Mouse (Mus musculus): ENCODE data around the gene Nalcn. TPM values are rescaled to one million over a fixed set of nuclear protein-coding genes. Genes with fewer than 3 reads are reported as not detected.

The Nalcn gene
- polyA plus RNA-seq, 1 experiment from 2014 or later: 1.6 TPM

GRCm38 (mm10) chr14:123488575-123489207, 138.3 kb downstream of the Nalcn start:
- H3K9ac ChIP-seq: no peak overlapping the region
- H3K36me3 ChIP-seq: no peaks in the 10 kb centered on the region
- no peak for ATAC-seq (ENCODE audit: insufficient number of reproducible peaks, insufficient read depth, low FRiP score, low TSS enrichment)
- no peaks in the 10 kb centered on the region for H3K9me3 ChIP-seq
- no peak overlapping the region for H3K27ac ChIP-seq
- WGBS: 53% methylated on average over 1 of the region's 1 CpGs
- no peaks in the 10 kb centered on the region for H3K27me3 ChIP-seq
- no peaks in the 10 kb centered on the region for H3K4me1 ChIP-seq
- H3K4me3 ChIP-seq: no peak overlapping the region
- no peak overlapping the region for H3K4me2 ChIP-seq (replicated peaks)

GRCm38 (mm10) chr14:123462026-123462425, 164.9 kb downstream of the Nalcn start:
- H3K27me3 ChIP-seq: no peaks in the 10 kb centered on the region
- no peaks in the 10 kb centered on the region for H3K36me3 ChIP-seq
- no peak overlapping the region for H3K27ac ChIP-seq
- H3K9me3 ChIP-seq: no peaks in the 10 kb centered on the region
- no peak overlapping the region for H3K4me2 ChIP-seq (replicated peaks)
- ATAC-seq (ENCODE audit: insufficient number of reproducible peaks, insufficient read depth, low FRiP score, low TSS enrichment): no peak
- no peaks in the 10 kb centered on the region for H3K4me1 ChIP-seq
- WGBS: 90% methylated on average over 1 of the region's 1 CpGs
- H3K9ac ChIP-seq: no peak overlapping the region
- no peak overlapping the region for H3K4me3 ChIP-seq

GRCm38 (mm10) chr14:123446031-123446430, 180.9 kb downstream of the Nalcn start:
- H3K4me1 ChIP-seq: no peaks in the 10 kb centered on the region
- ATAC-seq (ENCODE audit: insufficient number of reproducible peaks, insufficient read depth, low FRiP score, low TSS enrichment): no peak
- H3K27ac ChIP-seq: no peak overlapping the region
- no peak overlapping the region for H3K9ac ChIP-seq
- H3K4me2 ChIP-seq (replicated peaks): no peak overlapping the region
- 80% methylated on average over 1 of the region's 1 CpGs for WGBS
- H3K27me3 ChIP-seq: no peaks in the 10 kb centered on the region
- H3K36me3 ChIP-seq: no peaks in the 10 kb centered on the region
- no peak overlapping the region for H3K4me3 ChIP-seq
- H3K9me3 ChIP-seq: no peaks in the 10 kb centered on the region

GRCm38 (mm10) chr14:123435542-123435941, 191.4 kb downstream of the Nalcn start:
- no peak overlapping the region for H3K4me3 ChIP-seq
- no peaks in the 10 kb centered on the region for H3K4me1 ChIP-seq
- H3K36me3 ChIP-seq: no peaks in the 10 kb centered on the region
- no peaks in the 10 kb centered on the region for H3K27me3 ChIP-seq
- no peak for ATAC-seq (ENCODE audit: insufficient number of reproducible peaks, insufficient read depth, low FRiP score, low TSS enrichment)
- no peaks in the 10 kb centered on the region for H3K9me3 ChIP-seq
- no peak overlapping the region for H3K27ac ChIP-seq
- WGBS: 91% methylated on average over 3 of the region's 3 CpGs
- H3K4me2 ChIP-seq (replicated peaks): no peak overlapping the region
- H3K9ac ChIP-seq: no peak overlapping the region

- Histone ChIP-seq H3K4me1 (no peaks in the 10 kb centered on the region), H3K4me3 (no peak overlapping the region), H3K9ac (no peak overlapping the region), H3K36me3 (no peaks in the 10 kb centered on the region), H3K9me3 (no peaks in the 10 kb centered on the region), H3K27ac (no peak overlapping the region), H3K4me2 (replicated peaks) (no peak overlapping the region), H3K27me3 (no peaks in the 10 kb centered on the region)
- no peak for ATAC-seq (ENCODE audit: insufficient number of reproducible peaks, insufficient read depth, low FRiP score, low TSS enrichment)
- 78% methylated on average over 7 of the region's 7 CpGs for WGBS
Measured at GRCm38 (mm10) chr14:123376167-123376855, 250.6 kb downstream of the Nalcn start.

GRCm38 (mm10) chr14:123371522-123371921, 255.4 kb downstream of the Nalcn start:
- no peak overlapping the region for H3K9ac ChIP-seq
- no peaks in the 10 kb centered on the region for H3K9me3 ChIP-seq
- H3K4me1 ChIP-seq: no peaks in the 10 kb centered on the region
- no peak overlapping the region for H3K4me2 ChIP-seq (replicated peaks)
- H3K27ac ChIP-seq: no peak overlapping the region
- H3K36me3 ChIP-seq: no peaks in the 10 kb centered on the region
- ATAC-seq (ENCODE audit: insufficient number of reproducible peaks, insufficient read depth, low FRiP score, low TSS enrichment): 0 out of 2 replicates have a peak, but pooled peaks have one; percentile 67
- no peak overlapping the region for H3K4me3 ChIP-seq
- no peaks in the 10 kb centered on the region for H3K27me3 ChIP-seq
- WGBS: 10% methylated on average over 9 of the region's 9 CpGs

- no peak for ATAC-seq (ENCODE audit: insufficient number of reproducible peaks, insufficient read depth, low FRiP score, low TSS enrichment)
- WGBS: 80% methylated on average over 1 of the region's 1 CpGs
Measured at GRCm38 (mm10) chr14:123359691-123360090, 267.3 kb downstream of the Nalcn start.

GRCm38 (mm10) chr14:123352973-123353372, 274.0 kb downstream of the Nalcn start:
- Histone ChIP-seq H3K27ac (no peak overlapping the region), H3K9me3 (no peaks in the 10 kb centered on the region), H3K36me3 (no peaks in the 10 kb centered on the region), H3K27me3 (no peaks in the 10 kb centered on the region), H3K4me2 (replicated peaks) (no peak overlapping the region), H3K9ac (no peak overlapping the region), H3K4me1 (no peaks in the 10 kb centered on the region), H3K4me3 (no peak overlapping the region)
- no peak for ATAC-seq (ENCODE audit: insufficient number of reproducible peaks, insufficient read depth, low FRiP score, low TSS enrichment)
- 11% methylated on average over 6 of the region's 6 CpGs for WGBS

More at GRCm38 (mm10) chr14:123359691-123360090, 267.3 kb downstream of the Nalcn start:
- Histone ChIP-seq H3K9ac (no peak overlapping the region), H3K4me3 (no peak overlapping the region), H3K27me3 (no peaks in the 10 kb centered on the region), H3K27ac (no peak overlapping the region), H3K36me3 (no peaks in the 10 kb centered on the region), H3K9me3 (no peaks in the 10 kb centered on the region), H3K4me1 (no peaks in the 10 kb centered on the region), H3K4me2 (replicated peaks) (no peak overlapping the region)

GRCm38 (mm10) chr14:123331841-123332240, 295.1 kb downstream of the Nalcn start:
- Histone ChIP-seq H3K27ac (no peak overlapping the region), H3K4me2 (replicated peaks) (no peak overlapping the region), H3K4me3 (no peak overlapping the region), H3K4me1 (no peaks in the 10 kb centered on the region), H3K9me3 (no peaks in the 10 kb centered on the region), H3K27me3 (no peaks in the 10 kb centered on the region), H3K36me3 (no peaks in the 10 kb centered on the region), H3K9ac (no peak overlapping the region)
- WGBS: 23% methylated on average over 1 of the region's 1 CpGs
- ATAC-seq (ENCODE audit: insufficient number of reproducible peaks, insufficient read depth, low FRiP score, low TSS enrichment): no peak

GRCm38 (mm10) chr14:123314369-123314768, 312.6 kb downstream of the Nalcn start:
- Histone ChIP-seq H3K27me3 (no peaks in the 10 kb centered on the region), H3K27ac (no peak overlapping the region), H3K4me1 (no peaks in the 10 kb centered on the region), H3K36me3 (no peaks in the 10 kb centered on the region), H3K4me3 (no peak overlapping the region), H3K9ac (no peak overlapping the region), H3K9me3 (no peaks in the 10 kb centered on the region), H3K4me2 (replicated peaks) (no peak overlapping the region)
- no peak for ATAC-seq (ENCODE audit: insufficient number of reproducible peaks, insufficient read depth, low FRiP score, low TSS enrichment)
- 25% methylated on average over 1 of the region's 1 CpGs for WGBS

GRCm38 (mm10) chr14:123312371-123312770, 314.6 kb downstream of the Nalcn start:
- Histone ChIP-seq H3K36me3 (no peaks in the 10 kb centered on the region), H3K27ac (no peak overlapping the region), H3K9me3 (no peaks in the 10 kb centered on the region), H3K4me1 (no peaks in the 10 kb centered on the region), H3K4me2 (replicated peaks) (no peak overlapping the region), H3K4me3 (no peak overlapping the region), H3K9ac (no peak overlapping the region), H3K27me3 (no peaks in the 10 kb centered on the region)
- no peak for ATAC-seq (ENCODE audit: insufficient number of reproducible peaks, insufficient read depth, low FRiP score, low TSS enrichment)
- 84% methylated on average over 4 of the region's 4 CpGs for WGBS

GRCm38 (mm10) chr14:123296068-123296467, 330.9 kb downstream of the Nalcn start:
- no peaks in the 10 kb centered on the region for H3K4me1 ChIP-seq
- no peaks in the 10 kb centered on the region for H3K27me3 ChIP-seq
- no peak overlapping the region for H3K9ac ChIP-seq
- no peaks in the 10 kb centered on the region for H3K9me3 ChIP-seq
- no peak overlapping the region for H3K27ac ChIP-seq
- no peak for ATAC-seq (ENCODE audit: insufficient number of reproducible peaks, insufficient read depth, low FRiP score, low TSS enrichment)
- H3K4me3 ChIP-seq: no peak overlapping the region
- H3K4me2 ChIP-seq (replicated peaks): no peak overlapping the region
- H3K36me3 ChIP-seq: no peaks in the 10 kb centered on the region
